Mouse (Mus musculus): ENCODE measurements around the gene Pafah1b3. TPM values are rescaled to one million over a fixed set of nuclear protein-coding genes. Genes with fewer than 3 reads are reported as not detected.

Pafah1b3 gene
- polyA plus RNA-seq, 1 experiment = 184 TPM

- TF ChIP-seq POLR2A (IDR thresholded peaks at IDR 0.05; ENCODE audit: low read depth, low read length) (no peak), CTCF (IDR thresholded peaks at IDR 0.05; ENCODE audit: extremely low read depth, insufficient read length, insufficient replicate concordance, low read depth, low read length) (no peak)
- Histone ChIP-seq H3K36me3 (ENCODE audit: control insufficient read depth, insufficient read depth, low read length) (no peaks in the 10 kb centered on the region; the same call in 1 of the 2 replicates), H3K27me3 (ENCODE audit: control insufficient read depth, insufficient read depth, low read length) (no peaks in the 10 kb centered on the region), H3K4me1 (ENCODE audit: control insufficient read depth, insufficient read depth, insufficient read length, low read length) (no peaks in the 10 kb centered on the region), H3K4me3 (ENCODE audit: low read depth, low read length) (no peak overlapping the region), H3K27ac (ENCODE audit: insufficient read depth, low read depth, low read length) (no peak overlapping the region)
- 92% methylated on average over 2 of the region's 2 CpGs for WGBS
Observed at GRCm38 (mm10) chr7:25323219-25323618, 25.4 kb upstream of the Pafah1b3 start.

GRCm38 (mm10) chr7:25322058-25322484 lies 24.3 kb upstream of the Pafah1b3 start:
- 52% methylated on average over 6 of the region's 6 CpGs for WGBS

GRCm38 (mm10) chr7:25317446-25317999 lies 19.7 kb upstream of the Pafah1b3 start:
- WGBS = 33% methylated on average over 21 of the region's 21 CpGs
- H3K27ac ChIP-seq (ENCODE audit: insufficient read depth, low read depth, low read length) = no peak overlapping the region
- H3K27me3 ChIP-seq (ENCODE audit: control insufficient read depth, insufficient read depth, low read length) = peaks cover 30% of the 10 kb centered on the region
- H3K36me3 ChIP-seq (ENCODE audit: control insufficient read depth, insufficient read depth, low read length) = no peaks in the 10 kb centered on the region
- H3K4me3 ChIP-seq (ENCODE audit: low read depth, low read length) = peak overlapping the region; percentile 75
- H3K4me1 ChIP-seq (ENCODE audit: control insufficient read depth, insufficient read depth, insufficient read length, low read length) = peaks cover 18% of the 10 kb centered on the region
- TF ChIP-seq POLR2A (IDR thresholded peaks at IDR 0.05; ENCODE audit: low read depth, low read length) = no peak
- no peak for TF ChIP-seq CTCF (IDR thresholded peaks at IDR 0.05; ENCODE audit: extremely low read depth, insufficient read length, insufficient replicate concordance, low read depth, low read length)

More at GRCm38 (mm10) chr7:25322058-25322484, 24.3 kb upstream of the Pafah1b3 start:
- Histone ChIP-seq H3K4me3 (ENCODE audit: low read depth, low read length) (no peak overlapping the region), H3K36me3 (ENCODE audit: control insufficient read depth, insufficient read depth, low read length) (no peaks in the 10 kb centered on the region), H3K27me3 (ENCODE audit: control insufficient read depth, insufficient read depth, low read length) (no peaks in the 10 kb centered on the region), H3K27ac (ENCODE audit: insufficient read depth, low read depth, low read length) (no peak overlapping the region), H3K4me1 (ENCODE audit: control insufficient read depth, insufficient read depth, insufficient read length, low read length) (peaks cover 5% of the 10 kb centered on the region)
- TF ChIP-seq POLR2A (IDR thresholded peaks at IDR 0.05; ENCODE audit: low read depth, low read length) (no peak), CTCF (IDR thresholded peaks at IDR 0.05; ENCODE audit: extremely low read depth, insufficient read length, insufficient replicate concordance, low read depth, low read length) (no peak)

GRCm38 (mm10) chr7:25316532-25317445 lies 19.0 kb upstream of the Pafah1b3 start, which contains the start of gene Megf8:
Gene Megf8 (plus strand): TSS chr7:25317164.
- Histone ChIP-seq H3K4me3 (ENCODE audit: low read depth, low read length) (peak within 1 kb of the TSS; percentile 75), H3K36me3 (ENCODE audit: control insufficient read depth, insufficient read depth, low read length) (no peaks in the 10 kb centered on the region), H3K4me1 (ENCODE audit: control insufficient read depth, insufficient read depth, insufficient read length, low read length) (peaks cover 18% of the 10 kb centered on the region), H3K27ac (ENCODE audit: insufficient read depth, low read depth, low read length) (no peak within 1 kb of the TSS), H3K27me3 (ENCODE audit: control insufficient read depth, insufficient read depth, low read length) (peaks cover 30% of the 10 kb centered on the region)
- TF ChIP-seq POLR2A (IDR thresholded peaks at IDR 0.05; ENCODE audit: low read depth, low read length) (peak; percentile 65; the same call in 1 of the 2 replicates), CTCF (IDR thresholded peaks at IDR 0.05; ENCODE audit: extremely low read depth, insufficient read length, insufficient replicate concordance, low read depth, low read length) (peak; percentile 80; the same call in 1 of the 2 replicates)
- WGBS = 3% methylated on average over 52 of the region's 52 CpGs

GRCm38 (mm10) chr7:25315306-25316041 lies 17.7 kb upstream of the Pafah1b3 start:
- 2% methylated on average over 69 of the region's 69 CpGs for WGBS
- peaks cover 38% of the 10 kb centered on the region for H3K27me3 ChIP-seq (ENCODE audit: control insufficient read depth, insufficient read depth, low read length)
- H3K27ac ChIP-seq (ENCODE audit: insufficient read depth, low read depth, low read length) = no peak overlapping the region
- TF ChIP-seq POLR2A (IDR thresholded peaks at IDR 0.05; ENCODE audit: low read depth, low read length) = no peak
- no peak for TF ChIP-seq CTCF (IDR thresholded peaks at IDR 0.05; ENCODE audit: extremely low read depth, insufficient read length, insufficient replicate concordance, low read depth, low read length)
- peak overlapping the region; percentile 42 for H3K4me3 ChIP-seq (ENCODE audit: low read depth, low read length)
- H3K4me1 ChIP-seq (ENCODE audit: control insufficient read depth, insufficient read depth, insufficient read length, low read length) = peaks cover 18% of the 10 kb centered on the region
- H3K36me3 ChIP-seq (ENCODE audit: control insufficient read depth, insufficient read depth, low read length) = no peaks in the 10 kb centered on the region

GRCm38 (mm10) chr7:25314606-25315305 lies 17.0 kb upstream of the Pafah1b3 start:
- no peak overlapping the region for H3K27ac ChIP-seq (ENCODE audit: insufficient read depth, low read depth, low read length)
- no peaks in the 10 kb centered on the region for H3K36me3 ChIP-seq (ENCODE audit: control insufficient read depth, insufficient read depth, low read length)
- TF ChIP-seq CTCF (IDR thresholded peaks at IDR 0.05; ENCODE audit: extremely low read depth, insufficient read length, insufficient replicate concordance, low read depth, low read length) = no peak
- peaks cover 18% of the 10 kb centered on the region for H3K4me1 ChIP-seq (ENCODE audit: control insufficient read depth, insufficient read depth, insufficient read length, low read length)
- 5% methylated on average over 51 of the region's 51 CpGs for WGBS
- H3K4me3 ChIP-seq (ENCODE audit: low read depth, low read length) = peak overlapping the region; percentile 42
- peaks cover 38% of the 10 kb centered on the region for H3K27me3 ChIP-seq (ENCODE audit: control insufficient read depth, insufficient read depth, low read length)

Data from small intestine, adult 2 months (tissue).